Mouse (Mus musculus) intestine, postnatal 0 days (tissue): ENCODE results near the gene Gm45521. TPM values are rescaled to one million over a fixed set of nuclear protein-coding genes. Genes with fewer than 3 reads are reported as not detected.

Source experiments
- ATAC-seq: fragments of 200-750 bp; cut with Nextera tagmentation; 2 replicates; pipeline ENCODE4 v1.8.0; 2017; ENCODE audit warnings: mild to moderate bottlenecking, moderate TSS enrichment, moderate library complexity
- H3K27ac ChIP-seq: fragments of 300-500 bp; sonication (generic); 2 replicates; pipeline ENCODE4 v1.5.1; 2014; ENCODE audit warnings: mild to moderate bottlenecking, low read depth, low read length, moderate library complexity
- H3K27me3 ChIP-seq: fragments of 300-500 bp; sonication (generic); replicated peaks from 2 replicates; pipeline ENCODE4 v1.6.1; 2014; ENCODE audit warnings: low read length, mixed read lengths; ENCODE audit not compliant: control insufficient read depth, insufficient read depth
- H3K36me3 ChIP-seq: fragments of 300-500 bp; sonication (generic); 2 replicates; pipeline ENCODE4 v1.6.1; 2014; ENCODE audit warnings: mild to moderate bottlenecking, moderate library complexity; ENCODE audit not compliant: control insufficient read depth, insufficient read depth
- H3K4me1 ChIP-seq: fragments of 300-500 bp; sonication (generic); replicated peaks from 2 replicates; pipeline ENCODE4 v1.6.1; 2014; ENCODE audit warnings: antibody characterized with exemption, low read length, mixed read lengths; ENCODE audit not compliant: control insufficient read depth, insufficient read depth
- H3K4me2 ChIP-seq: fragments of 300-500 bp; sonication (generic); replicated peaks from 2 replicates; pipeline ENCODE4 v1.6.1; 2014; ENCODE audit warnings: low read depth, mild to moderate bottlenecking, moderate library complexity
- H3K4me3 ChIP-seq: fragments of 300-500 bp; sonication (generic); 2 replicates; pipeline ENCODE4 v1.5.1; 2014; ENCODE audit warnings: low read depth, low read length
- H3K9ac ChIP-seq: fragments of 300-500 bp; sonication (generic); 2 replicates; pipeline ENCODE4 v1.6.1; 2014; ENCODE audit warnings: mild to moderate bottlenecking, low read depth, low read length
- H3K9me3 ChIP-seq: fragments of 300-500 bp; sonication (generic); 2 replicates; pipeline ENCODE4 v1.6.1; 2016; ENCODE audit warnings: mixed run types; ENCODE audit not compliant: control insufficient read depth
- CTCF ChIP-seq: sonication (generic); IDR thresholded peaks from 2 replicates; pipeline ENCODE4 v1.5.1; 2016; ENCODE audit warnings: low read depth, mild to moderate bottlenecking, control low read depth, antibody characterized with exemption, moderate library complexity
- WGBS: fragments of 180-500 bp; shearing (Covaris S2); extraction: QIAGEN DNeasy Blood & Tissue Kit; methylation state at CpG from one replicate; pipeline ENCODE4 v1.1.7; 2014; 5-methylcytosine and 5-hydroxymethylcytosine counted together
- polyA plus RNA-seq: library from polyadenylated mRNA; unstranded; fragments of >200 nt; fragmentation: Nextera tagmentation; extraction: Ambion mirVana; gene quantifications from 2 replicates; pipeline ENCODE4 v1.2.1, GENCODE M21; 2015

Gm45521 gene
- polyA plus RNA-seq, 1 experiment from 2014 or later: not detected

DNA sequence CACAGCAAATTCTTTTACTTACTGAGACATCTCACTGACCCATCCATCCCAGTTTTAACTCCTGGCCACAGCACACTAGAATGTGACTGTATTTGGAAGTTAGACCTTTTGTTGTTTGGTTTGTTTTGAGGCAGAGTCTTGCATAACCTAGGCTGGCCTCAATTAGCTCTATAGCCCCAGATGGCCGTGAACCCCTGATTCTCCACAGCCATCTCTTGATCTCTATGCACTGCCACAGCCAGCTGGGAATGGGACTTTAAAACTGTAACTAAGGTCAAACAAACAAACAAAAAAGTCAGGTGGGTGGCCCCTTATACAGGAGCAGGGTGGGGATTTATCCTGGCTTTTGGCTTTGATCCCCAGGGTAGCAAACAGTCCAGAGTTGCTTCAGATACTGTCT is 17.6 kb downstream of the Gm45521 start:
- WGBS: 90% methylated on average over 1 of the region's 1 CpGs
- Histone ChIP-seq H3K27me3 (no peaks in the 10 kb centered on the region), H3K9me3 (no peaks in the 10 kb centered on the region), H3K4me1 (no peaks in the 10 kb centered on the region), H3K27ac (no peak overlapping the region), H3K36me3 (no peaks in the 10 kb centered on the region), H3K4me2 (no peak overlapping the region), H3K9ac (no peak overlapping the region), H3K4me3 (no peak overlapping the region)
- no peak for TF ChIP-seq CTCF
- no peak for ATAC-seq

- WGBS: 83% methylated on average over 6 of the region's 6 CpGs
- Histone ChIP-seq H3K9ac (no peak overlapping the region), H3K27me3 (no peaks in the 10 kb centered on the region), H3K9me3 (no peaks in the 10 kb centered on the region), H3K4me1 (no peaks in the 10 kb centered on the region), H3K4me2 (no peak overlapping the region), H3K36me3 (no peaks in the 10 kb centered on the region), H3K4me3 (no peak overlapping the region), H3K27ac (no peak overlapping the region)
- no peak for ATAC-seq
- TF ChIP-seq CTCF: no peak
Observed at GRCm38 (mm10) chr14:7975177-7975576, 18.1 kb downstream of the Gm45521 start.

- Histone ChIP-seq H3K27me3 (no peaks in the 10 kb centered on the region), H3K9ac (no peak overlapping the region), H3K36me3 (no peaks in the 10 kb centered on the region), H3K4me3 (no peak overlapping the region), H3K27ac (no peak overlapping the region), H3K9me3 (no peaks in the 10 kb centered on the region), H3K4me1 (no peaks in the 10 kb centered on the region), H3K4me2 (no peak overlapping the region)
- ATAC-seq: no peak
- 94% methylated on average over 1 of the region's 1 CpGs for WGBS
- TF ChIP-seq CTCF: no peak
Observed at GRCm38 (mm10) chr14:7977471-7977870, 20.4 kb downstream of the Gm45521 start.

GRCm38 (mm10) chr14:7978183-7978582 is 21.1 kb downstream of the Gm45521 start:
- H3K27me3 ChIP-seq: no peaks in the 10 kb centered on the region
- no peaks in the 10 kb centered on the region for H3K9me3 ChIP-seq
- H3K36me3 ChIP-seq: no peaks in the 10 kb centered on the region
- H3K9ac ChIP-seq: no peak overlapping the region
- no peak overlapping the region for H3K4me2 ChIP-seq
- H3K27ac ChIP-seq: no peak overlapping the region
- TF ChIP-seq CTCF: no peak
- ATAC-seq: no peak
- no peak overlapping the region for H3K4me3 ChIP-seq
- no peaks in the 10 kb centered on the region for H3K4me1 ChIP-seq
- 88% methylated on average over 1 of the region's 1 CpGs for WGBS

GRCm38 (mm10) chr14:7981226-7981625 is 24.1 kb downstream of the Gm45521 start:
- H3K9ac ChIP-seq: no peak overlapping the region
- 100% methylated on average over 1 of the region's 1 CpGs for WGBS

GRCm38 (mm10) chr14:7986913-7987312 is 29.8 kb downstream of the Gm45521 start:
- Histone ChIP-seq H3K9me3 (no peaks in the 10 kb centered on the region), H3K27ac (no peak overlapping the region), H3K27me3 (no peaks in the 10 kb centered on the region), H3K4me3 (no peak overlapping the region), H3K9ac (no peak overlapping the region), H3K4me1 (no peaks in the 10 kb centered on the region), H3K36me3 (no peaks in the 10 kb centered on the region), H3K4me2 (no peak overlapping the region)
- ATAC-seq: no peak
- no peak for TF ChIP-seq CTCF
- 92% methylated on average over 6 of the region's 6 CpGs for WGBS

More at GRCm38 (mm10) chr14:7981226-7981625, 24.1 kb downstream of the Gm45521 start:
- Histone ChIP-seq H3K27ac (no peak overlapping the region), H3K4me1 (no peaks in the 10 kb centered on the region), H3K27me3 (no peaks in the 10 kb centered on the region), H3K36me3 (no peaks in the 10 kb centered on the region), H3K4me3 (no peak overlapping the region), H3K9me3 (no peaks in the 10 kb centered on the region), H3K4me2 (no peak overlapping the region)
- no peak for TF ChIP-seq CTCF
- no peak for ATAC-seq

DNA sequence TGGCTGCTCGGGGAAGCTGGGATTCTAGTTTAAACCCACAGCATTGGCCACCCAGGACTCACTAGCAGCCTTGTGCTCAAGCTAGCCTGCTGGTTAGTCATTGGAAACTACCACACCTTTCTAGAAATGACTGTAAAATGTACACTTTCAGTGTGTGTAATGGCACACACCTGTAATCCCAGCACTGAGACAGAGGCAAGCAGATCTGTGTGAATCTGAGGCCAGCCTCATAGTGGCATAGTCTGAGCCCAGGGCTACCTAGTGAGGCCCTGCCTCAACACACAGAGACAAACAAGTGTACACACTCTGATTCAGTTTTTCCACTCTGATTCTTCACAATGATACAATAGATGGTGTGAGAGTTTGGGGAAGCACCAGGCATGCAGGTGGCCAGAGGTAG is 32.3 kb downstream of the Gm45521 start:
- ATAC-seq: no peak
- no peak overlapping the region for H3K9ac ChIP-seq
- WGBS: 81% methylated on average over 1 of the region's 1 CpGs

More for the DNA sequence above, 32.3 kb downstream of the Gm45521 start:
- H3K4me2 ChIP-seq: no peak overlapping the region
- H3K9me3 ChIP-seq: no peaks in the 10 kb centered on the region
- no peak overlapping the region for H3K27ac ChIP-seq
- no peaks in the 10 kb centered on the region for H3K4me1 ChIP-seq
- H3K4me3 ChIP-seq: no peak overlapping the region
- TF ChIP-seq CTCF: no peak
- no peaks in the 10 kb centered on the region for H3K27me3 ChIP-seq
- H3K36me3 ChIP-seq: no peaks in the 10 kb centered on the region
